Mouse (Mus musculus) left cerebral cortex, postnatal 36 days (tissue): ENCODE data around the gene Psmg3. TPM values are rescaled to one million over a fixed set of nuclear protein-coding genes. Genes with fewer than 3 reads are reported as not detected.

Experiments used
- DNase-seq, 2 experiments: peaks; one replicate each; pipeline ENCODE4 v3.0.0; 2021 to 2022; ENCODE audit warnings: low spot score in 2 of 2, mixed read lengths in 1 of 2
- intact Hi-C: fragments of 180-260 bp; cut with DNase I; formaldehyde crosslinking; loops from one replicate; pipeline ENCODE4 v1.15.1; 2025
- total RNA-seq, 2 experiments: library from RNA; stranded (reverse); gene quantifications; 2 replicates each; pipeline ENCODE4 v1.2.3; 2021

Gene Psmg3
- total RNA-seq, 2 experiments from 2014 or later: 19.3 to 19.9 TPM

DNA sequence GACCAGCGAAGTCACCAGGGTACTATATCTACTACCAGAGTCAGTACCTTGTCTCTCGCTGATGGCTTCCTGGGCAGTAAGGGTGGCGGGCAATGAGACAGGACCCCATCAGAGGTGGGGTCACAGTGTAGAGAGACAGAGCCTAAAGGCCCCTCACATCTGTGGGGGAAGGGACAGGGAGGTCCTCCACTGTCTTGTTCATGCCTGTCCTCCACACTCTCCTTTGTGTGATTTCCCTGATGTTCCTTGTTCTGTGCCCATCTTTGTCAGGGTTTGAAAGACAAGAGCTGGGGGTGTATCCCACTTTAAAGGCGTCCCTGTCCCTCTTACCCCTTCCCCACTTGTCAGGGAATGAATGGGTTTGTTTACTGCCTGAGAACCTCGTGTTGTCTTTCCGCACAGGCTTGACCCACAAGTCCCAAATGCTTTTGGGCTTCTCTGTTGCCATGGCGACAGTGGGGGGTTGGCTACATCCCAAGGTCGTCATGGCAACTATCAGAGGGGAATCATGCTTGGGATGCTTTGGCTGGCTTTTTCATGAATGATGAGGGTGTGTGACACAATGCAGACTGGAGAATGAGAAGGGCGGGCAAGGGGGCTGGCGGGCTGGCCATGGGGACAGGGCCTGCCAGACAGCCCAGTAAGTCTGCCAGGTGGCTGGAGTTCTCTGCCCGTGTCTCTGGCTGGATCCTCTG is 29.1 kb downstream of the Psmg3 start:
- intact Hi-C loops: no loop called here
- peak; percentile 65 to 71 for DNase-seq

DNA sequence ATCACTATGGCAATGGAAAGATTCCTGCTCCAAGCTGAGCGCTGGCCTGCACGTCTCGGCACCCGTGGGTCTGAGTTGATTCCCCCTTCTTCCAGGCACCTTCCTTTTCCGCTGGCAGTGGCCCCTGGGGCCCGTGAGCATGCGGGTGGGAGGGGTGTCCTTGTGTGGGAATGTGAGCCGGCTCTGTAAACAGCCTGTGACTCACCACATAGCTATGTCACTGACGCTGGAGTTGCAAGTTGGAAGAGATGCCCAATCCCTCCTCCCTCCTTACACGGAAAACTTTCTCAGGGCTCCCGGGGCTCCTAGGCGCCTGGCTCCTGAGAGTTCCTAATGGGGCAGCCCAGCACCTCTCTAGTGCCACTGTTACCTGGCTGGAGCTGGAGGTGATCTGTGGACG is 29.8 kb downstream of the Psmg3 start:
- intact Hi-C loops: no loop called here
- DNase-seq: peak; percentile 61 to 62

DNA sequence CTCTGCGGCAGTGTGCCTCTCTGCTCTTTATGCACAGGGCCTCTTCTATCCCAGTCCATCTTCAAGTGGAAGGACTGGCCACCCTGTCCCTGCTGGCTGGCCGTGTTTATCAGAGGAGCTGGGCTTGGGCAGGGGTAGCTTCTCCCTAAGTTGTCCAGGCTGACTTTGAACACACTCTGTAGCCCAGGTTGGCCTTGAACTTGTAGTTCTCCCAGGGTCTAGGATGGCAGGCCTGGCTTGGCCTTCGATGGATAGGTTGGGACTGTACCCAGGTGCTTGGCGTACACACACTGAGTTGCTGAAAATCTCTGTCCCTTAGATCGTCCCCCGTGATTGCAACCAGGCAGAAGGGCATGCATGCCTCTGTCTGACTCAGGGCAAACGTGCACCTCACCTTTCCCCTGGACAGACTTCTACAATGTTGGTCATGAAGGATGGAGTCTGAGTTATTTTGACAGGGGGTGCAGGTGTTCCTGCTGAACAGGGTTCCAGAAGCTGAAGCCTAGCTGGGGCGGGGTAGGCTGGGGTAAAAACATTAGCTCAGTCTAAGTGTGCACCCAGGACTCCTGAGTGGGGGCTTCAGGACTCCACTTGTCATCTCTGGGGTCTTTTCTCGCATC is 30.6 kb downstream of the Psmg3 start:
- intact Hi-C loops: no loop called here
- no peak for DNase-seq

- intact Hi-C loops: no loop called here
- DNase-seq: no peak
Observed at GRCm38 (mm10) chr5:139794938-139795337, 31.7 kb downstream of the Psmg3 start.

DNA sequence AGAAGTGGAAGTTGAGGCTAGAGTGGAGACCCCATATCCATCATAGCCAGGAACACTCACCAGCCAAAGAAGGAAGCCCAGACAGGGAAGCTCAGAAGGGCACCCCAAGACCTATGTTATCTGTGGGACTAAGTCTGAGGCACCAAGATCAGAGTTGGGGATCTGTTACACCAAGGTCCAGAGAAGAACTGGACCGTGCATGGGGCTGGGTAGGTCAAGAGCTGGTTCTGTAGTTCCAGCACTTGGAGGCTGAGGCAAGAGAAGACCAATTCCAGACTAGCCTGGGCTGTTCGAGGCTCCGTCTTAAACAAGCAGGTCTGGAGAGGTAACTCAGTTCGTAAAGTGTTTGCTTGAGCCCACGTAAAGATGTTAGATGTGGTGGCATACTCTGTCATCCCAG is 32.5 kb downstream of the Psmg3 start:
- intact Hi-C loops: no loop called here
- DNase-seq: no peak

DNA sequence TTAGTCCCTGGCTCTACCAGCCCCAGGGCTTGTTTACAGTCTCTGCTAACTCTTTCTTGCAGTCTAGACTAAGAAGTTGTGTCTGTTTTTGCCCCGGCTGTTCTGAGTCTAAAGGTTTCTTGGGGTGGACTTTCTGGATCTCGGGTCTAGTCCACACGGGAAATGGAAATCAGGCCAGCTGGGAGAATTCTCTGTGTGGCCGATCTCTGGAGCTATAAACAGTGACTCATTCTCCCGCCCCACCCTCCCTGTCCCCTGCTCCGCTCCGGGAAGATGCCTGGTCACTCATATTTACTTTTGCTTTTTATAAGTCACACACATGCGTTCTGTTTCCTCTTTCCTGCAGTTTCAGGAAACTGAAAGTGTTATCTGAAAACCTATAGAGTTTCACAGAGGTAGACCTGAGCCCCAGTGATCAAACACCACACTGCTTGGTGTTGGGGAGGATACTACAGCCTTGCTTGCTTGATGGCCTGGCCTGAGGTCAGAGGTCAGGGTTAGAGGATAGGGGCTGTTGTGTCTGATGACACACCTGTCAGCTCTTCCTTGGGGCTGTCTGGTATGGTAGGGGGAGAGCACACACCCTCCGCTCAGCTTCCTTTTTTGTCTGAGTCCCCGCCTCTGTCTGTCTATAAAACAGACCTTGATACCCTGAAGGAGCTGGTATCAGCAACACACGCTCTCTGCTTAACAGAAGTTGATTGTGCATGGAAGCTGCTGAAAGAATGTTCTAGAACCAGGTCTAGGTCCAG is 33.2 kb downstream of the Psmg3 start:
- intact Hi-C loops: no loop called here

GRCm38 (mm10) chr5:139792966-139793337 is 33.7 kb downstream of the Psmg3 start:
- intact Hi-C loops: no loop called here

More for the DNA sequence above, 33.2 kb downstream of the Psmg3 start:
- no peak for DNase-seq

DNA sequence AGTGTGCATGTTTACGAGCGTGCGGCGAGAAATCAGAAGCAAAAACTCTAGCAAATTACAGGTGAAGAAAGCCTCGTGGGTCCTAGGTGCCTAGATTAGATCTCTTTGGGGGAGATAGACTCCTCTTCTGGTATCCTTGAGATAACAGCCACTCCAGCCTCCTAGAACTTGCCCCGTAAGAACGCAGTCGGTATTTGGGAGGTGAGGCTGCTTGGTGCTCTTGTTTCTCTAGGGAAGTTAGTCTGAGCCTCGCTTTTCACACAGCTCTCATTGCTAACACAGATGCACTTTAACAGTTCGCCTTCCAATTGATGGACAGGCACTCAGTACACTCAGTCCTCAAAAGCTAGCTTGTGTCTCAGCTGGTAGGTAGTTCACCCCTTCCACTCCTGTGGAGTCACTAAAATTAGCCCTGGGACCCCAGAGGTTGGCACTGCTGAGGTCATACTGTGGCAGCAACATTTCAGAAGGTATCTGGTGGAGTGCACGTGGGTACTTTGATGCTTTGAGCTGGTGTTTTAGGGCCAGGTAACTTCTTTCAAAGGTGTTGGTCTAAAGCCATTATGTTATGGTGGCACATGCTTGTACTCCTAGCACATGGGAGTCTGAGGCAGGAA is 34.4 kb downstream of the Psmg3 start:
- intact Hi-C loops: no loop called here
- DNase-seq: no peak

More at GRCm38 (mm10) chr5:139792966-139793337, 33.7 kb downstream of the Psmg3 start:
- DNase-seq: no peak

GRCm38 (mm10) chr5:139791227-139792158 is 35.2 kb downstream of the Psmg3 start, which contains the start of gene Mafk:
Gene Mafk, plus strand, starts transcription at chr5:139791513.
- intact Hi-C loops: no loop called here
- peak; percentile 90 to 93 for DNase-seq

DNA sequence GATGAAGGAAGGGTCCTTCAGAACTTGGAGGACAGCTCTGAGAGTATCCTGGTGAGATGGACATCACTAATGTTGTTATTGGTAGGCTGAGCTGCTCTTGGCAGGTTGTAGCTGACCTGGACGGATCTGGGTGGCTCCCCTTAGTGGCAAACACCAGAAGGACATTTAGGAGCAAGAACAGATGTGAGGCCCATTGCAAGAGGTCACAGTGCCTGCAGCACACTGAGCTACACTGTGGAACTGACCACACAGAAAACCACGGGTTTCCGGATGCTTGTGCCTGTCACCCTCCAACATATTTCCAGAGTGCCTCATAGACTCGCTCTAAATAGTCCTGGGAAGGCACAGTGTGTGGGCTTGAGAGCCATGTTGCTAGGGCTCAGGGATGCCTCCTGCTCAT is 37.2 kb downstream of the Psmg3 start:
- no peak for DNase-seq
- intact Hi-C loops: no loop called here

DNA sequence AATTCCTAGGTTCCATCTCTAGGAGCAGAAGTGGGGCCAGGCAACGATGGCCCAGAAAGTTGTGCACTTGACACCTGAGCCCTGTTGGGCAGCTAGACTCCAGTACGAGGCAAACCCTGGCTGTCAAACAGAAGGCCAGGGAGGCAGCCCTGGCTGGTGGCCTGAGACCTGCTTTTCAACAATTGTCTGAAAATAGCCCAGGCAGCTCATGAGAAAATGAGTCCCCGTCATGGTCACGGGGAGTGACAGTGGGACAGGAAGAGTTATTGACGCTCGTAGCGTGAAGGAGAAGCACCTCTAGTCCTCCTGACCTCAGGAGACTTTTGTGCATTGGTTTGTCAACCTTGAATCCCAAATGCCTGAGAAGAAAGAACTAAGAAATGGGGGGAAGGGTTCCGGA is 45.3 kb downstream of the Psmg3 start:
- intact Hi-C loops: no loop called here
- no peak for DNase-seq

DNA sequence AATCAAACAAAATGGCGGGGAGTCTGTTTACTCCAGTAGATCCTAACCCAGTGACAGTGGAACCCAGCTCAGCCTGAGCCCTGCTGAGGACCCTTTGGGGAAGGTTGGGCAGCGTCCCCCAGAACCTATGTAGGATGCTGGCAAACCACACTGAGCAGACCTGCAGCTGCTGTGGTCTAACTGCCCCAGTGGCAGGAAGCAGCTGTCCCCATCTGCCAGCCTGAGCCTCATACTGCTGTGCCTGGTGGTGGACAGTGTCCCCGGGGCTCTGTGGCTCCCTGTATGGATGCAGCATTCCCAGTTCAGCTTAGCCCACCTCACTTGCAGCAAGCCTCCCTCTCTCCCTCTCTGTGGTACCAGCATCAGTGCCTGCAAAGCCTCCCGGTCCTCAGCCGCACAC is 49.7 kb downstream of the Psmg3 start:
- no peak for DNase-seq
- intact Hi-C loops: loop anchor here (5.0 kb wide), 1 partner anchor 50 kb away; the partner anchor contains the start of genes Gm26938 and Psmg3

- intact Hi-C loops: loop anchor here (5.0 kb wide), 1 partner anchor 52 kb away; the partner anchor contains the start of genes Gm26938 and Psmg3
- DNase-seq: peak; percentile 92 to 94
Observed at GRCm38 (mm10) chr5:139775216-139775926, 51.3 kb downstream of the Psmg3 start, which contains the start of gene Ints1. Gene Ints1, minus strand, starts transcription at chr5:139775674.

Other genes starting within 250 kb of the Psmg3 start
- gene Micall2, start 90.5 kb downstream of the Psmg3 start, total RNA-seq: 1 to 10 TPM; 1.7 to 3.4 TPM
- gene Ints1, start 51.2 kb downstream of the Psmg3 start, total RNA-seq: 10 to 100 TPM; 95.5 to 96.2 TPM
- 1 to 10 TPM; 8.2 to 8.8 TPM for gene Mafk, start 35.4 kb downstream of the Psmg3 start, total RNA-seq
- gene Tmem184a, start 7.0 kb downstream of the Psmg3 start, total RNA-seq: under 1 TPM in 1 of 2 experiments, not detected in 1; 0.89 TPM
- not detected for gene Gm26938, start 478 bp downstream of the Psmg3 start, total RNA-seq
- gene Elfn1, start 81.1 kb upstream of the Psmg3 start, total RNA-seq: 10 to 100 TPM; 32.8 to 34.6 TPM